Mouse (Mus musculus) naive thymus-derived CD4-positive, alpha-beta T cell, adult 2 months (primary cell): ENCODE measurements around the gene Trim2.

Experiments used
- DNase-seq: peaks from one replicate; pipeline ENCODE4 v3.0.0-alpha.2; 2011; ENCODE audit warnings: low read depth

The Trim2 gene

DNA sequence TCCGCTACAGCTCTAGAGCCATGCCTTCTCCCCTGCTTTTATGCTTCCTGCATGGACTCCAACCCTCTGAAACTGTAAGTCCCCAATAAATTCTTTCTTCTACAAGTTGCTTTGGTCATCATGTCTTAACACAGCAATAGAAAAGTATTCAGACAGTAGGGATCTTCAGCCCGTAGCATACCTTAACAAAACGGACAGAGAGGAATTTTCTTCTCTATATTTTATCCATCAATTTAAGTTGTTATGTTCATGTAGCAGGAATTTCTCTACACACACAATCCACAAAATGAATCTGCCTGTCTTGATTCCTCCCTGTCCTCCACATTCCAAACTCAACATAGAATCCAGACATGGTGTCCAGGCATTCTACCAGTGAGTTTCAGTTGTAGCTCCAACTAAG lies at the start of gene Trim2:
Gene Trim2 (minus strand): TSS at position 101 of the 400 bp plus-strand sequence.
- DNase-seq, result no peak

DNA sequence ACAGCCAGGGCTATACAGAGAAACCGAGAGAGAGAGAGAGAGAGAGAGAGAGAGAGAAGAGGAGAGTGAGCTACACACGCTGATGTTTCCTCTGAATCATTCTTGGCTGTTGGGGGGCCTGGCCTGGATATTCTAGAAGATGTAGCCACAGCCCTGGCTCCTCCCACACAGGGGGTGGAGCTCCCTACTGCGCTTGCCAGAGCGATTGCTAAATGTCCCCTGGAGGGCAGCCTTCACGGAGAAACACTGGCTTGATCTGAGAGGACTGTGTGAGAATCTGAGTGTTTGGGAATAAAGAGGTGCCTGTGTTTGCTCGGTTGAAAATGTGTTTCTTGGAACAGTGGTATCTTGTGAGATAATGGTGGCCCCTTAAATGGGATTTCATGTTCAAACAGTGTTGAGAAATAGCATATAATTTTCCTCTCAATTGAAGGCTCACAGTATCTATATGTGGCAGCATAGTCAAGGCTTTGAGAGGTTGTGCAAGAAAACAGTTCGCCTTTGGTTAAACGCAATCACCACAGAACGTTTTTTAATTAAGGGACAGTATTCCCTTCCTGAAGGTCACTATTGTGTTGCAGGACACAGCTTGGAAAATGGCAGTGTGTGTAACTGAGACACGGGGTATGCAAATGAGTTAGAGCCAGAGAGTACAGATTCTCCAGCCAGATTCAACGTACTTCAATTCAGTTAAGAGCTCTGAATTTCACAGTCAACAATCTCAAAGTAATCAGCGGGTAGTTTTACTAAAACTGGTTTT lies 49.4 kb upstream of the Trim2 start:
- DNase-seq, result no peak

- DNase-seq, result peak; percentile 80
Measured at GRCm38 (mm10) chr3:84352353-84353034, 45.8 kb upstream of the Trim2 start.

DNA sequence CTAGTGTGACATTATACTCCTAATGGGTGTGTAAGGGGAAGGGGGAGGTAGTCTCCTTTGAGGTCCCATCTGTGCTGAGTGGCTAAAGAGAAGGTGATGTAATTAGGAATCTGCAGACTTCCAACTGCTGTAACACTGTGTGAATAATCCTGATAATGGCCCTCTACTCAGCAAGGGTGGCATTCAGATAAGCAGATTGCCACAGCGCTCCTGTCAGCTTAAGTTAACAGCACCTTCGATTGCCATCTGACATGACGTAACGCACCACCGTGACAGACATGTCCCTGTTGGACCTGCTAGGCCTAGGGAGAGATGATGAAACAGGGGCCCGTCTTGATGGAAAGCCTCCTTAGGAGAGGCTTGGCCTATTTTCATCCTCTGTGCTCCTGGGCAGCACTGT lies 43.6 kb upstream of the Trim2 start:
- DNase-seq, result no peak

- no peak for DNase-seq
Measured at GRCm38 (mm10) chr3:84349771-84350170, 43.1 kb upstream of the Trim2 start.

DNA sequence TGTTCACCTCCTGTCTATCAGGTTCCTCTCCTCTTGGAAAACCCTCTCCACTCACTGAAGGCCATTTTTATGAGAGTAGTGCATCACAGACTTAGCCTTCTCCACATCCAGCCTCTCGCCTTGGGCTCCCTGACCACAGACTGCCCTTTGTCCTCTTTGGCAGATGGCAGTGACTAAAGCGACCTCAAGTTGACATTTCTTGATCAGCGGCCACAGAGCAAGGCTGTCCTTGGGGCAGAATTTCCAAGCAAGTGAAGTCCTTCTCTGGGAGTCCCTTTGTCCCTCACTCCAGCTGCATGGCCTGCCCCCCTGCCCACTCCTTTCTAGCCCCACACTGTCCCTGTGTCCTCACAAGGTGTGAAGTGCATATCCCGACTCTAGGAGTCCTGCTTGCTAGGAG lies 40.7 kb upstream of the Trim2 start:
- no peak for DNase-seq

- no peak for DNase-seq
Measured at GRCm38 (mm10) chr3:84346456-84347150, 39.9 kb upstream of the Trim2 start.

GRCm38 (mm10) chr3:84345646-84345980 lies 38.9 kb upstream of the Trim2 start:
- no peak for DNase-seq

DNA sequence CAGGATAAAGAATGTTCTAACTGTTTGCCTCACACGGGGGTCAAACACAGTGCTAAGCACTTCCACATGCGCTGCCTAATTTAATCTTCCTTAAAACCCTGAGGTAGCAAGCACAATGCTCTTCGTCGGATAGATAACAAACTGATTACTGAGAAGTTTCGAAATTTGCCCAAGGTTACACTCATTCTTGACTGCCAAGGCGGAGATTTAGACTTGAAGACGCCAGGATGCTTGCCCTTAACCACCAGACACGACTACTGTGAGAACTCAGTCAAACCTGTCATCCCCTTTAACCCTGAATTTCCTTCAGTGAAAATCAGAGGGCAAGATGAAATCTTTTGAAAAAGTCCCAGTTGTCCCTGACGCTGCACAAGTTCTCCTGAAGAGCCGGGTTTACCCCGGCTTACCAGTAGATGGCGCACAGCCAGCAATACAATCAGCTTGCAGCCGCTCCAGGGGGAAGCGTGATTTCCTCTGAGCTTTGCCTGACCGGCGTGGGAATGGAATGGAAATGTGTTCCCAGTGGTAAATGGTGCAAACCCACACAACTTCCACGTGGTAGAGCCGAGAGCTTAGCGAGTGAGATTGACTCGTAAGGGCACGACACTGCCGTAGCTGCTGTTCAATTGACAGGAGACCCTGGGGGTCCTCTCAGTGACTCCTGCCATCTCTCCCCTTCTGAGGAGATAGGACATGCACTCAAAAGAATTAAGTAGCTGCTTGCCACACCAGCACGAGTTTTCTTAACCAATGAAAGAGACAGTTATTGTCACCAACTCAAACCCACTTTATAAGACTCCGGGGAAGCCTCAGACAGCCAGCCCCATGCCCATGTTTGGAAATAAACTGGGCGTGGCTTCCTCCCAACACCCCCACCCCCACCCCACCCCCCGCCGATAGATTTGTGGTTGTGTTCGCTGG lies 38.3 kb upstream of the Trim2 start:
- DNase-seq, result peak; percentile 88

- no peak for DNase-seq
Measured at GRCm38 (mm10) chr3:84343101-84343500, 36.4 kb upstream of the Trim2 start.

DNA sequence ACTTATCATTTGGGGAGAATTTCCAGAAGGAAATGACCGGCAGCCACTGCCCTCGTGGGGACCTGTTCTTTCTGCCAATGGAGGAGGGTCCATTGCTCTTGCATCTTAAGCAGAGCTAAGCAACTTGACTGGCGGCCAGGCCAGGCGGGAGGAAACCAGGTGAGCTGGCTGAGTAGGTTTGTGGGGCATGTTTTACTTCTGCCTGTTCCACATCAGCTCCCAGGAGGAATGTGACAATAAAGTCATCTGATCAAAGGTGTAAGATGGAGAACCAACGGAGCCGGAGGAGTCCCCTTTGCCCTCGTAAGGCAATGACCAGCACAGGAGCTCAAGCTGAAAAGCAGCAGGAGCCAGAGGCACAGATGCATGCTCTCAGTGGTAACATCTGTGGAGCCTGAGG lies 35.1 kb upstream of the Trim2 start:
- no peak for DNase-seq

DNA sequence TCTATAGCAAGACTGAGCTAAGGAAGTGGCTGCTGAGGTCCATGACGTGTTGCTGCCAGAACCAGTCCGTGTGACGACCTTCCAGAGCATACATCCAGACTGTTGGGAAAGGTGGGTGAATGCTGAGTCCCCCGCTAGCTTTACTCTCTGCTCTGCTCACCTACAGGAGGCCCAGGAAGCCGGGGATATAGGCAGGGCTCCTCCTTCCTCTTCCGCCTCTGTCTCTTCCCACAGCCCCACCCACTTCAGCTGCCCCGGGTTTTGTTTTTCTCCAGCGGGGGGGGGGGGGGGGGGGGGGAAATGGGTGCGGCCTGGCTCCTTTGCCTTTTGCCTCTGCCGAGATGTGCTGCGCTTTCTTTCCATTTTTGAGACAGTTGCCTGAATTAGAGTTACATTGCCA lies 30.9 kb upstream of the Trim2 start:
- DNase-seq, result peak; percentile 87

- no peak for DNase-seq
Measured at GRCm38 (mm10) chr3:84336342-84336741, 29.7 kb upstream of the Trim2 start.

DNA sequence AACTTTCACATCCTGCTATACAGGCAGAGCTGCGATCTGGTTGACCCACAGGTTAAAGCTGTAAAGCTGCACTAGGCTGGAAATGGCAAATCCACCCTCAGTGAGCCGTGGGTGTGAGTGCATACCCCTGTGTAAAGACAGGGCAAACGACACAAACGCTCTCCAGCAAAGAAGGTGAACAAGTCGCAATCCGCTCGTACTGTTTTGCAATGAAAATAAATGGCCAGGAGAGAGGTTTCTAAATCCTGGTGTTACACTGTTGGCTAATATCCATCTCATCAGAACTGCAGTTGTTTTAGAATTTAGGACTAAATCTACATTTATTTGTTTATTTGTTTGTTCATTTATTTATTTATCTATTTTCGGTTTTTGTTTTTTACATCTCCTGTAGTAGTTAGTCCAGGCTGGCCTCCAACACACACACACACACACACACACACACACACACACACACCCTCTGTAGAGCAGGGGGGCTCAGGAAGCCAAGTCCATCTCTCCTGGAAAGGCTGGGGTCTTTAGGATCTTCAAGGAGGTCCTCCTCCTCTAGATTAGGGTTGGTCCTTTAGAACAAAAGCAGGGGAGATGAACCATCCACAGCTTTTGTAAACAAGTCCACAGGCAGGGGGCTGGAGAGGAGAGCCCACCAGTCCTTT lies 28.9 kb upstream of the Trim2 start:
- DNase-seq, result no peak

DNA sequence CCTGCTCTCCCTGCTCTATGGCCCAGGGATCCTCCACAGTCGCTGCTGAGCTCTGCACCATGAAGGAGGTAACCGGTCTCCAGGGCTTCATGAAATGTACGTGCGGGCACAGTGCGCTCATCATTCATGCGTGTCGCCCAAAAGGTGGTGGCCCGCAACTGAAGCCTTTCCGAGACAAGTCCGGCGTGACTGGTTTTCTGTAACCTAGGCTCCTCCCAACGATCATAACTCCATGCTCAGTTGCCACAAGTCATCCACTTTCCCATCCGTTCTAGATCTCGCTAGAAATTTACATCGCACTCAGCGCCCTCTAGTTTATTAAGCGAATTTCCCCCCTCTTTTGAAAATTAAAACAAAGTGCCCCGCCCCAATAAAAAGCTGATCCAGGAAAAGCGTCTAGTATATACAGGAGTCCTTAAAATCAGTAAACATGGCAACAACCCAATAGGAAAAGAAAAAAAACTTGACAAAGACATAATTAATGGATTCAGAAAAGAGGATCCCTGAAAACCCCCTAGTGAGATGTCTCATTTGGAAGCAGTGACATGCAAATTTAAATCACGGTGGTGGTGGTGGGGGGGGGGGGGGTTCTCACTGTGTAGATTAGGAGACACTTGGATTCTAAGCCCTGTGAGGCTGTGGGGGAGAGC lies 28.2 kb upstream of the Trim2 start:
- no peak for DNase-seq

GRCm38 (mm10) chr3:84333400-84334349 lies 27.0 kb upstream of the Trim2 start:
- peak; percentile 77 for DNase-seq

DNA sequence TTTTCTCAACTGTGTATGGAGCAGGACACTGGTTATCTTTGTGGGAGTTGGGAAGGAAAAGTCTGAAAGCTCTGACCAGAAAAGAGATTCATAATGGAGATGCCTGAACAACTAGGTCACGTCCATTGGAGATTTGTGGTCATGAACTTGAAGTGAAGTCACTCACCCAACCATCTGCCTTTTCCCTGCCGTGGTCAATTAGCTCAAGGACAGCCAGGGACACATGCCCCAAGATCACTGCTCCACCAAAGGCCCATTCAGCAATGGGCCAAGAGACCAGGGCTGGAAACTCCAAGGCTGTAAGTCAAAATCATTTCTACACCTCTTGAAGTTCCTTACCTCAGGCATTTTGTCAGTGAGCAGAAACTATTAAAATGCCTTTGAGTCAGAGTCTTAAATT lies 23.5 kb upstream of the Trim2 start:
- DNase-seq, result no peak

DNA sequence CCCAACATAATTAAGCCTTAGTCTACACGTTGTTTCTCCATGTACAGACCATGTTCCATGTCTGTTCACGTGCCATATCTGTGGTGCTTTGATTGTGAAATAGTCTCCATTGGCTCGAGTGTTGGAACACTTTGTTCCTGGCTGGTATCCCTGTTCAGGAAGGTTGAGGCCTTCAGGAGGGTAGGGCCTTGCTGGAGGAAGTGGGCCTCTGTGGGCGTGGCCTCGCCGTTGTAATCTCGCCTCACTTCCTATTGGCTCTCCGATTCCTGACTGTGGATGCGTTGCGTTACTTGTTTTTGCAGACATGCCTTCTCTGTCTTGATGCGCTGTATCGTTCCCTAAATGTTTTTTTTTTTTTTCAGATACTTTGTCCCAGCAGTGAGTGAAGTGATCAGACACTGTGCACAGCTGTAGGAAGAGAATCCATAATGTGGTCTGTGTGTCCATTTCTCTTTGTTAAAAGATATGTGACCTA lies 18.3 kb upstream of the Trim2 start:
- no peak for DNase-seq

GRCm38 (mm10) chr3:84324478-84324877 lies 17.8 kb upstream of the Trim2 start:
- DNase-seq, result no peak

DNA sequence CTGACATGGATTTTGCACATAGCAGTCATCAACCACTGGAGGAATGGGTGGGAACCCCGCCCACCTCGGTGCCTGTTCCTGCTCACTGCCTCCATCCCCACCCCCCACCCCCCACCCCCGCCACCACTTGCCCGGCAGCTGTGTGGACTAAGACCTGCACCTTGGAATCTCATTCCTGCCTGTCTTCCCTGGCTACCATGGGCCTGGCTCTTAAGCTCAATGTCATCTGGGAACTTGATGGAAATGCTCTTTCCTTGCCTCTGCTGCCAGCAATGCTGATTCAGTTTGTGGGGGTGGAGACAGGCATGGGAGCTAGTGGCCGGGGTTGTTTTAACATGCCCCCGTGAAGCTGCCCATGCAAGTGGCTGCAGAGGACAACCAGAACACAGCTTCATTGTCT lies 17.3 kb upstream of the Trim2 start:
- no peak for DNase-seq
